Comparison of ENCODE assay signal across 8 mouse cellular contexts in the genomic region with DNA sequence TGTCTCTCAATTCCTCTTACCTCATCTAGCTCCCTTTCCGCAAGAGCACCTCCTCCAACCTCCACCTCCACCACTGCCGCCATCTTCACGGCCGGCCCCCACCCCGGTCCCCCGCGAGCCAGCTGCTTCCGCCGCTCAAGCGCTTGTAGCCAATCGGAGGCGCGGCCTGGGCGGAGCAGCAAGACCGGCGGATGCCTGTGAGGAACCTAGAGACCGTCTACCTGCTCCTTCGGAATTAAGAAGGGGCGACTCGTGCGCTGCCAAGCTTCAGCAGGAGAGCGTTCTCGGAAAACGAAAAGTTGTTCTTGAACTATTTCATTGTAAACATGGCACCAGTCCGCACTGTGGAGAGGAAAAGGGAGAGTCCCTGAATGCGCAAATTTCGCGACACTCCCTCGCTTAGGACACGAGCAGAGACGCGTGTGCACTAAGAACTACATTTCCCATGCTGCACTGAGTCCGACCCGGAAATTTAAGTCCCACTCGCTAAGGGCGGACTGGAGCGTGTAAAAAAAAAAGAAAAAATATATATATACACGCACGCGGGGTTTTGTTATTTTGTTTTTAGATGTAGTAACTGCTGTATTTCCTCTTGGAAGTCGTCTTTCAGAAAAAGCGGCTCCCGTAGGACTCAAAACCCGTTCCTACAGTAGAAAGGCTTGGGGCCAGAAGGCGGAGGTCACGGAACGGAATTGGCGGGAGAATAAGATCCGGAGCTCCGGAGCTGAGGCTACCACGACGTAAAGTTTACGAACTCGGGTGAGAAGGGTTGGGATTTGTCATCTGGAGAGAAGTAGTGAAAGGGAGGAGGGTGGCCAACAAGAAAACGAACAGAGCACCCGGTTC. TPM values are rescaled to one million over a fixed set of nuclear protein-coding genes. Genes with fewer than 3 reads are reported as not detected.
DNase-seq lines count a peak whose midpoint lies in the region; ATAC-seq lines count a peak whose summit lies in the region.

Rnf121 (minus strand) TSS at position 424 of the 846 bp plus-strand sequence.
Xndc1 (plus strand) TSS at position 466 of the 846 bp plus-strand sequence.
Xntrpc (plus strand) TSS at position 668 of the 846 bp plus-strand sequence.

- H3K36me3 ChIP-seq in heart, embryonic 13.5 days: peaks cover 28% of the 10 kb centered on the region
- H3K36me3 ChIP-seq in liver, embryonic 12.5 days: peaks cover 24% of the 10 kb centered on the region
- H3K36me3 ChIP-seq in stomach, embryonic 15.5 days: no peaks in the 10 kb centered on the region; the same call in 1 of the 2 replicates

- under 1% methylated on average over 56 of the region's 56 CpGs for WGBS in heart, embryonic 13.5 days
- WGBS in liver, embryonic 12.5 days (ENCODE audit: insufficient replicate concordance): under 1% methylated on average over 56 of the region's 56 CpGs
- WGBS in stomach, embryonic 15.5 days: under 1% methylated on average over 56 of the region's 56 CpGs

- no peaks in the 10 kb centered on the region for H3K9me3 ChIP-seq in heart, embryonic 13.5 days
- H3K9me3 ChIP-seq in liver, embryonic 12.5 days (replicated peaks): no peaks in the 10 kb centered on the region
- no peaks in the 10 kb centered on the region for H3K9me3 ChIP-seq in stomach, embryonic 15.5 days

- peak within 1 kb of the TSS; percentile 87 for H3K9ac ChIP-seq in heart, embryonic 13.5 days
- H3K9ac ChIP-seq in liver, embryonic 12.5 days: peak within 1 kb of the TSS; percentile 82
- peak within 1 kb of the TSS; percentile 54 for H3K9ac ChIP-seq in stomach, embryonic 15.5 days

- H3K27me3 ChIP-seq in heart, embryonic 13.5 days (replicated peaks): no peaks in the 10 kb centered on the region
- H3K27me3 ChIP-seq in liver, embryonic 12.5 days (replicated peaks): no peaks in the 10 kb centered on the region
- no peaks in the 10 kb centered on the region for H3K27me3 ChIP-seq in stomach, embryonic 15.5 days (replicated peaks)

- H3K4me3 ChIP-seq in brown adipose tissue, adult 24 weeks (ENCODE audit: insufficient read depth, low read depth, low read length): peak within 1 kb of the TSS; percentile 83
- H3K4me3 ChIP-seq in heart, embryonic 13.5 days: peak within 1 kb of the TSS; percentile 86
- peak within 1 kb of the TSS; percentile 83 for H3K4me3 ChIP-seq in liver, embryonic 12.5 days
- peak within 1 kb of the TSS; percentile 75 for H3K4me3 ChIP-seq in stomach, embryonic 15.5 days (replicated peaks)

- H3K4me1 ChIP-seq in brown adipose tissue, adult 24 weeks (ENCODE audit: control insufficient read depth, insufficient read depth, insufficient read length, low read length): peaks cover 9% of the 10 kb centered on the region; the same call in 1 of the 2 replicates
- H3K4me1 ChIP-seq in heart, embryonic 13.5 days: peaks cover 32% of the 10 kb centered on the region
- peaks cover 49% of the 10 kb centered on the region for H3K4me1 ChIP-seq in liver, embryonic 12.5 days
- H3K4me1 ChIP-seq in stomach, embryonic 15.5 days: peaks cover 18% of the 10 kb centered on the region; the same call in 1 of the 2 replicates

- peak; percentile 93 for DNase-seq in CD4-positive, CD25-positive, alpha-beta regulatory T cell, adult 2 months (ENCODE audit: low read depth, low spot score)
- peak; percentile 64 for DNase-seq in fat pad, adult 2 months (ENCODE audit: extremely low read depth, low read depth, low spot score)
- peak; percentile 95 for DNase-seq in kidney, postnatal 10 days
- DNase-seq in natural killer cell, adult 2 months (ENCODE audit: low spot score in 2 of 2): peak; percentile 83 to 88

- H3K4me2 ChIP-seq in heart, embryonic 13.5 days: peak within 1 kb of the TSS; percentile 86
- H3K4me2 ChIP-seq in liver, embryonic 12.5 days: peak within 1 kb of the TSS; percentile 87
- H3K4me2 ChIP-seq in stomach, embryonic 15.5 days: peak within 1 kb of the TSS; percentile 60

- peak within 1 kb of the TSS; percentile 89 for H3K27ac ChIP-seq in brown adipose tissue, adult 24 weeks (replicated peaks; ENCODE audit: low read depth, low read length)
- peak within 1 kb of the TSS; percentile 85 for H3K27ac ChIP-seq in heart, embryonic 13.5 days (replicated peaks)
- peak within 1 kb of the TSS; percentile 77 for H3K27ac ChIP-seq in liver, embryonic 12.5 days
- peak within 1 kb of the TSS; percentile 74 for H3K27ac ChIP-seq in stomach, embryonic 15.5 days

- ATAC-seq in heart, embryonic 13.5 days (ENCODE audit: extremely low read depth, insufficient number of reproducible peaks, low FRiP score, low TSS enrichment): peak; percentile 91
- peak; percentile 99 for ATAC-seq in liver, embryonic 12.5 days
- peak; percentile 98 for ATAC-seq in stomach, embryonic 15.5 days (ENCODE audit: insufficient read depth, low FRiP score, low read depth)

RNA-seq across cellular contexts. Expression of gene Rnf121, which starts in this region (rescaled TPM):
- 14.8 and 17.2 TPM in 2 replicates for polyA plus RNA-seq in brown adipose tissue, adult 24 weeks (2012; ENCODE audit: insufficient read depth, insufficient read length, missing spikeins)
- polyA plus RNA-seq in heart, embryonic 13.5 days (2015; fragmentation: Nextera tagmentation; extraction: Ambion mirVana): 17.0 and 17.2 TPM in 2 replicates
- polyA plus RNA-seq in liver, embryonic 12.5 days (2016; fragmentation: Nextera tagmentation; extraction: Ambion mirVana): 12.7 and 13.4 TPM in 2 replicates
- 25.2 and 26.4 TPM in 2 replicates for polyA plus RNA-seq in stomach, embryonic 15.5 days (2015; fragmentation: Nextera tagmentation; extraction: Ambion mirVana)

RNA-seq across cellular contexts. Expression of gene Xndc1, which starts in this region (rescaled TPM):
- polyA plus RNA-seq in brown adipose tissue, adult 24 weeks (2012; ENCODE audit: insufficient read depth, insufficient read length, missing spikeins): 7.8 and 10.0 TPM in 2 replicates
- polyA plus RNA-seq in heart, embryonic 13.5 days (2015; fragmentation: Nextera tagmentation; extraction: Ambion mirVana): 19.3 and 25.2 TPM in 2 replicates
- 20.2 and 21.0 TPM in 2 replicates for polyA plus RNA-seq in liver, embryonic 12.5 days (2016; fragmentation: Nextera tagmentation; extraction: Ambion mirVana)
- 26.0 TPM in 2 replicates for polyA plus RNA-seq in stomach, embryonic 15.5 days (2015; fragmentation: Nextera tagmentation; extraction: Ambion mirVana)

RNA-seq across cellular contexts. Expression of gene Xntrpc, which starts in this region (rescaled TPM):
- polyA plus RNA-seq in brown adipose tissue, adult 24 weeks (2012; ENCODE audit: insufficient read depth, insufficient read length, missing spikeins): 0.32 TPM in 1 of 2 replicates, not detected in the other
- 0.91 and 1.0 TPM in 2 replicates for polyA plus RNA-seq in heart, embryonic 13.5 days (2015; fragmentation: Nextera tagmentation; extraction: Ambion mirVana)
- polyA plus RNA-seq in liver, embryonic 12.5 days (2016; fragmentation: Nextera tagmentation; extraction: Ambion mirVana): 0.33 and 0.41 TPM in 2 replicates
- polyA plus RNA-seq in stomach, embryonic 15.5 days (2015; fragmentation: Nextera tagmentation; extraction: Ambion mirVana): 1.2 and 1.3 TPM in 2 replicates

Comparison
In these comparisons a context has a peak if more than half of its experiments do, and no peak if none do; other contexts are left out.
1. Peak in every context shown above with its lines: DNase-seq, ATAC-seq, H3K4me3 ChIP-seq and H3K27ac ChIP-seq.